Mouse (Mus musculus) hindbrain, postnatal 0 days (tissue): ENCODE measurements around the gene Zdhhc17. TPM values are rescaled to one million over a fixed set of nuclear protein-coding genes. Genes with fewer than 3 reads are reported as not detected.

Source experiments
- ATAC-seq: fragments of 200-750 bp; cut with Nextera tagmentation; 2 replicates; pipeline ENCODE4 v1.8.0; 2017; ENCODE audit warnings: mild to moderate bottlenecking, moderate TSS enrichment, moderate library complexity
- DNase-seq: peaks from one replicate; pipeline ENCODE4 v3.0.0-alpha.2; 2015; ENCODE audit warnings: low spot score
- H3K27ac ChIP-seq: fragments of 300-500 bp; sonication (generic); 2 replicates; pipeline ENCODE4 v1.5.1; 2014; ENCODE audit warnings: mild to moderate bottlenecking
- H3K27me3 ChIP-seq: fragments of 300-500 bp; sonication (generic); 2 replicates; pipeline ENCODE4 v1.6.1; 2014; ENCODE audit warnings: low read length, mixed read lengths; ENCODE audit not compliant: insufficient read depth
- H3K36me3 ChIP-seq: fragments of 300-500 bp; sonication (generic); 2 replicates; pipeline ENCODE4 v1.6.1; 2014; ENCODE audit warnings: low read length, mixed read lengths; ENCODE audit not compliant: insufficient read depth
- H3K4me1 ChIP-seq: fragments of 300-500 bp; sonication (generic); 2 replicates; pipeline ENCODE4 v1.6.1; 2014; ENCODE audit warnings: antibody characterized with exemption, low read length, mixed read lengths; ENCODE audit not compliant: insufficient read depth
- H3K4me2 ChIP-seq: fragments of 300-500 bp; sonication (generic); 2 replicates; pipeline ENCODE4 v1.6.1; 2014; ENCODE audit warnings: low read depth, mild to moderate bottlenecking, low read length, moderate library complexity, mixed read lengths
- H3K4me3 ChIP-seq: fragments of 300-500 bp; sonication (generic); 2 replicates; pipeline ENCODE4 v1.5.1; 2014; ENCODE audit warnings: low read length
- H3K9ac ChIP-seq: fragments of 300-500 bp; sonication (generic); replicated peaks from 2 replicates; pipeline ENCODE4 v1.6.1; 2014; ENCODE audit warnings: mild to moderate bottlenecking, low read length, moderate library complexity, mixed read lengths
- H3K9me3 ChIP-seq: fragments of 300-500 bp; sonication (generic); 2 replicates; pipeline ENCODE4 v1.6.1; 2016; ENCODE audit warnings: low read length, mixed read lengths
- CTCF ChIP-seq: IDR thresholded peaks from 2 replicates; pipeline ENCODE4 v1.5.1; 2016; ENCODE audit warnings: antibody characterized with exemption, control low read depth, low read depth
- WGBS: fragments of 180-500 bp; shearing (Covaris S2); extraction: QIAGEN DNeasy Blood & Tissue Kit; methylation state at CpG from one replicate; pipeline ENCODE4 v1.1.7; 2014; 5-methylcytosine and 5-hydroxymethylcytosine counted together
- polyA plus RNA-seq: library from polyadenylated mRNA; unstranded; fragments of >200 nt; fragmentation: Nextera tagmentation; extraction: Ambion mirVana; gene quantifications from 2 replicates; pipeline ENCODE4 v1.2.1, GENCODE M21; 2015
- total RNA-seq: library from RNA; depleted of rRNA; stranded (reverse); fragments of >200 nt; gene quantifications from 2 replicates; pipeline ENCODE4 v1.2.3, GENCODE M21; 2014

Zdhhc17 gene
- total and polyA plus RNA-seq, 2 experiments from 2014 or later: 44.8 to 45.1 TPM

DNA sequence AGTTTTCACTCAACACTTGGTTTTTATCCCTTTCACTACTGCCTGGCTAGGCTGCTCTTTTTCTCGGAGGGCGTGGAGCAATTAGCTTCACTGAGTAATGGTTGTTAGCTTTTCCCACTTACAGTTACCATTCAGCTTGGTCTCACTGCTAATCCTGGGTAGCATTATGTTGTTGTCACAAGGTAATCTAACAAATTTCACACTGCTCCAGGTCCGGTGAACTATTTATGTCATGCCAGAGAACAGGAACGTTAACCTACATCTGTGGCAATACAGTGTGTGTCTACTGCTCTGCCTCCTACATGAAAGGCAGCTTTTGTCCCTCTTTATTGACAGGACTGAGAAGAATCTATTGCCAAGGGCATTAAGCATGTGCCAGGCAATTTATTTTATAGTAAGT, 14.8 kb upstream of the Zdhhc17 start:
- 55% methylated on average over 4 of the region's 4 CpGs for WGBS

DNA sequence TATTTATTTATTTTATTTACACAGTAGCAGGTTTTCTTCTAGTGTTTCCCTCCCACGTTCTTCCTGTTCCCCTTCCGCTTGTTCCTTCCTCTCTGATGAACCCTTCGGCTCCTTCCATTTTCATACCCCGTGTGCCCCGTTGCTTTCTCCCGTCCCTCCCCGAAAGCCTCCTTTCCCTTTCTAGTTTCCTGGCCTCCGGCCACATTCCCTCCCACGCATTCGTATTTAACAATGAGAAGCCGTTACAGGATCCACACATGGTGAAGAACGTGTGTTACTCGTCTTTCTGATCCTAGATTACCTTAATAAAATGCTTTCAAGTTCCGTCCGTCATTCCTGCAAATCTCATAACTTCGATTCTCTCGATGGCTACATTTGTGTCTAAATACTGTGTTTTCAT, 4.5 kb upstream of the Zdhhc17 start:
- 81% methylated on average over 17 of the region's 17 CpGs for WGBS
- no peaks in the 10 kb centered on the region for H3K36me3 ChIP-seq
- no peak overlapping the region for H3K9ac ChIP-seq
- ATAC-seq (no peak), DNase-seq (no peak)
- H3K27ac ChIP-seq: no peak overlapping the region
- no peaks in the 10 kb centered on the region for H3K4me1 ChIP-seq
- H3K27me3 ChIP-seq: no peaks in the 10 kb centered on the region
- TF ChIP-seq CTCF: no peak
- H3K9me3 ChIP-seq: no peaks in the 10 kb centered on the region
- no peak overlapping the region for H3K4me2 ChIP-seq
- H3K4me3 ChIP-seq: no peak overlapping the region

More for the DNA sequence above, 14.8 kb upstream of the Zdhhc17 start:
- H3K9me3 ChIP-seq: no peaks in the 10 kb centered on the region
- H3K9ac ChIP-seq: no peak overlapping the region
- H3K27me3 ChIP-seq: no peaks in the 10 kb centered on the region
- TF ChIP-seq CTCF: no peak
- ATAC-seq (no peak), DNase-seq (no peak)
- no peak overlapping the region for H3K4me2 ChIP-seq
- H3K4me3 ChIP-seq: no peak overlapping the region
- no peaks in the 10 kb centered on the region for H3K4me1 ChIP-seq
- no peak overlapping the region for H3K27ac ChIP-seq
- H3K36me3 ChIP-seq: no peaks in the 10 kb centered on the region

DNA sequence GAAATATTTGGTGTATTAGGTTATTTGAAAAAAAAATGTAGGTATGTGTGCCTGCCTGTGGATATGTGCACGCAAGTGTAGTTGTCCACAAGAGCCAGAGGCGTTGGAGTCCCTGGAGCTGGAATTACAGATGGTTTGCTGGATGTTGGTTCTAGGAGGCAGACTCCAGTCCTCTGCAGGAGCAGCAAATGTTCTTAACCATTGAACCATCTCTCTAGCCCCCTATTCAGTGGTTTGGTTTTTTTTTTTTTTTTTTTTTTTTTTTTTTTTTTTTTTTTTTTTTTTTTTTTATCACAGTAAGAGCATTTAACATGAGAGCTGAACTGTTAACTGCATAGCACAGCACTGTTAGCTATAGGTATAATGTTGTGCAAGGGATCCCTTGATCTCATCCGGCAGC, 3.3 kb upstream of the Zdhhc17 start:
- H3K27ac ChIP-seq: no peak overlapping the region
- DNase-seq (no peak), ATAC-seq (no peak)
- no peaks in the 10 kb centered on the region for H3K36me3 ChIP-seq
- 90% methylated on average over 3 of the region's 3 CpGs for WGBS
- H3K4me2 ChIP-seq: no peak overlapping the region
- H3K9ac ChIP-seq: no peak overlapping the region
- H3K4me3 ChIP-seq: no peak overlapping the region
- H3K9me3 ChIP-seq: no peaks in the 10 kb centered on the region
- TF ChIP-seq CTCF: no peak
- H3K27me3 ChIP-seq: no peaks in the 10 kb centered on the region
- peaks cover 3% of the 10 kb centered on the region; the same call in 1 of the 2 replicates for H3K4me1 ChIP-seq

DNA sequence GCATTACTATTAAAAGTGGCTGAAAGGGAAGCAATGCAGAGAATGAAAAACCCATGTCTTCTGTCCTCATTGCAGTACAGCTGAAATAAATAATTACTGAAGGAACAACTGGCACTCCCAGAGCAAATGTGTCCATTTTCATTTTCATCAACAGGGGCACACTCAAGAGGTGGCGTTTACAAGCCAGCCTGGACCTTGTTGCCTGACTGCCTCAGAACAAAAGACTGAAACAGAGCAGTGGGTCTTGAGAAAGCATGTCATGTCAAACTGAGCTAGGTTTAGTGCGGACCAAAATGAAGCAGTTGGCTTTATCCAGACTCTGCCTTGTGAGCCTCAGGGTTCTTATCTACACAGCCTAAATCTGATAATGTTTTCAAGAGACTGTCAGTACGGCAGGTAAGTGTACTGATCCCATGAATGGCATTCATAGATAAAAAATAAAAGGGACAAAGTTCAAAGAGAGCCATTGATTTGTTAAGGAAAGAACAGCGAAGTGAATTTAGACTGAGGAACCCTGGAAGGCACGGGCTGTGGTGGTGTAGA, 2.6 kb upstream of the Zdhhc17 start:
- ATAC-seq (no peak), DNase-seq (peak; percentile 46)
- Histone ChIP-seq H3K27ac (no peak overlapping the region; the same call in 1 of the 2 replicates), H3K9me3 (no peaks in the 10 kb centered on the region), H3K9ac (no peak overlapping the region), H3K4me2 (no peak overlapping the region), H3K4me1 (peaks cover 9% of the 10 kb centered on the region; the same call in 1 of the 2 replicates), H3K4me3 (no peak overlapping the region), H3K27me3 (no peaks in the 10 kb centered on the region), H3K36me3 (no peaks in the 10 kb centered on the region)
- WGBS: 61% methylated on average over 5 of the region's 5 CpGs
- TF ChIP-seq CTCF: no peak

DNA sequence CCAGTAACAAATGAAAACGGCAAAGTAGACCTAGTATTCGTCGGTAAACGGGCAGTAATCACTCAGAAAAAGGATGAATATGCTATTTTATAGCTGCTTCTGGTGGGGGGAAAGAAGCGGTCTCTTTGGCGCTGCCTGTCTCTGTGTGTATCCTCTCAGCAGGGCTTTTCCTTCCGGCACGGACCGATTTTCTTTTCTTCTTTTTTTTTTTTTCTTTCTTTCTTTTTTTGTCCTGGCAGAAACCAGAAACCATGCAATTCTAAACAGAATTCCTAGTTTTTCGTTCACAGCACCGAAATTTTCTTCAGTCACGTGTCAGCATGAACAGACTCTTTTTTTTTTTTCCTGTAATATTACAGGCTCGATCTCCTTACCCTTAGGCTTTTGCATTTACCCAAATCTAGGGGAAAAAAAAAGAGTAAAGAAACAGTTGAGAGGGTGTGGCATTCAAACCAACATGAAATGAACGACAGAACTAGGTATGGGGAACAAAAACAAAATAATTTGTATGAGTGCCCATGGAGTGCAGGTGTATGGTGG, 1.4 kb upstream of the Zdhhc17 start:
- TF ChIP-seq CTCF: no peak
- H3K9me3 ChIP-seq: no peaks in the 10 kb centered on the region
- no peaks in the 10 kb centered on the region for H3K36me3 ChIP-seq
- ATAC-seq (no peak), DNase-seq (no peak)
- H3K4me3 ChIP-seq: peak overlapping the region; percentile 97
- no peaks in the 10 kb centered on the region for H3K27me3 ChIP-seq
- peak overlapping the region; percentile 91 for H3K4me2 ChIP-seq
- H3K27ac ChIP-seq: peak overlapping the region; percentile 99
- H3K9ac ChIP-seq: peak overlapping the region; percentile 100
- 1% methylated on average over 14 of the region's 14 CpGs for WGBS
- peaks cover 12% of the 10 kb centered on the region; the same call in 1 of the 2 replicates for H3K4me1 ChIP-seq

DNA sequence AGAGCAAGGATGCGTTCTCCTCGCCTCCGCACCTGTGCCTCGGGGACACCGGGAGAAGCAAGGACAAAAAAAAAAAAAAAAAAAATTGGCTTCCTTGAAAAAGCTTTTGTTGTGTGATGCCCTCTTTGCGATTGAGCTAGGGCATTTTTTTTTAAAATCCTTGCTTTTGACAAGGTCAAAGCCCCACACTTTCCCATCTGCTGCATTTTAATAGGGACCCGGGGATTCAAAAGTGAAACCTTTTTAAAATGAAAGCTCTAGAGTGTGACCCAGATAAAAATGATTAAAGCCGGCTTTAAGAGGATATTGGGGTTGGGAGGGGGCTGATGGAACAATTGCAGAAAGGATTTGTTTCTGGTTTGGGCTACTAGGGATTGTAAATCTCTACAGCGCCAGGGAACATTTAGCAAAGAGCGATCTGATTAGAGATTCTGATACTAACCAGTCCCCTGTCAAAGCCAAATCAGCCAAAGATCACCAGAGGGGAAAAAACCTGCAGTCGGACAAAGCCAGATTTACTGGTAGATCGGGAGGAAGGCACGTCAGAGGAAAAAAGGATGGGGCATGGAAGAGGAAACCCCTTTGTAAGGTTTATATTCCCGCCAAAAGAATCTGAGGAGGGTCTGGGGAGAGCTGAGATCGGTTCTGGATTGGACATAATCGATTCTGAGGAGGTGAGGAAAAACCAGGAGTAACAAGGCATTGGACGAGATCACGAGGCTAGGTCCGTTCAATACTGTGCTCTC, 713 bp upstream of the Zdhhc17 start:
- Histone ChIP-seq H3K27ac (peak overlapping the region; percentile 99), H3K36me3 (no peaks in the 10 kb centered on the region), H3K4me1 (peaks cover 12% of the 10 kb centered on the region; the same call in 1 of the 2 replicates), H3K4me3 (peak overlapping the region; percentile 97), H3K9me3 (no peaks in the 10 kb centered on the region), H3K9ac (peak overlapping the region; percentile 100), H3K27me3 (no peaks in the 10 kb centered on the region), H3K4me2 (peak overlapping the region; percentile 91)
- under 1% methylated on average over 19 of the region's 19 CpGs for WGBS
- DNase-seq (peak; percentile 74), ATAC-seq (peak; percentile 34)
- TF ChIP-seq CTCF: no peak
